Mouse (Mus musculus) CH12.LX (cell line): ENCODE data around the gene Trio. TPM values are rescaled to one million over a fixed set of nuclear protein-coding genes. Genes with fewer than 3 reads are reported as not detected.

Experiments
- DNase-seq: peaks from one replicate; pipeline ENCODE4 v3.0.0-alpha.2; 2013; ENCODE audit errors: extremely low read depth
- H3K27ac ChIP-seq: 2 replicates; pipeline ENCODE4 v1.5.1; 2012; ENCODE audit warnings: low read depth, mild to moderate bottlenecking, control low read depth, moderate library complexity; ENCODE audit not compliant: insufficient read depth
- H3K27me3 ChIP-seq: replicated peaks from 2 replicates; pipeline ENCODE3; 2012; ENCODE audit warnings: inconsistent platforms
- H3K36me3 ChIP-seq, 2 experiments: replicated peaks in 1 of 2; 2 replicates each; pipeline versions ENCODE3 to v1.6.1; 2012; ENCODE audit warnings: inconsistent platforms in 1 of 2, low read length in 1 of 2, mild to moderate bottlenecking in 1 of 2, mixed read lengths in 1 of 2, moderate library complexity in 1 of 2; ENCODE audit not compliant: control insufficient read depth in 1 of 2, insufficient read depth in 1 of 2
- H3K4me1 ChIP-seq, 2 experiments: 2 replicates each; pipeline ENCODE4 v1.6.1; 2012; ENCODE audit warnings: inconsistent platforms in 1 of 2, moderate library complexity in 1 of 2; ENCODE audit not compliant: insufficient read depth in 2 of 2, control insufficient read depth in 1 of 2
- H3K4me2 ChIP-seq: 2 replicates; pipeline ENCODE4 v1.6.1; 2012; ENCODE audit warnings: low read depth, mild to moderate bottlenecking, control low read depth; ENCODE audit not compliant: poor library complexity, insufficient read depth, severe bottlenecking
- H3K4me3 ChIP-seq, 3 experiments: fragments of 150-350 bp in 1 of 3; sonication (generic) in 1 of 3; replicated peaks in 1 of 3; 2 replicates each; pipeline versions ENCODE3 to v1.5.1; 2011 to 2012; ENCODE audit warnings: low read depth in 2 of 3, low read length in 2 of 3, mild to moderate bottlenecking in 2 of 3, moderate library complexity in 2 of 3, control low read depth in 1 of 3, improper control_type of control experiment in 1 of 3, inconsistent platforms in 1 of 3, mixed read lengths in 1 of 3; ENCODE audit not compliant: poor library complexity in 1 of 3
- H3K79me2 ChIP-seq: replicated peaks from 2 replicates; pipeline ENCODE4 v1.6.1; 2012; ENCODE audit warnings: mild to moderate bottlenecking, moderate library complexity; ENCODE audit not compliant: control insufficient read depth, poor library complexity, insufficient read depth, severe bottlenecking; ENCODE audit errors: extremely low read depth
- H3K9ac ChIP-seq: 2 replicates; pipeline ENCODE4 v1.6.1; 2012; ENCODE audit warnings: low read depth, mild to moderate bottlenecking, control low read depth, moderate library complexity; ENCODE audit not compliant: insufficient read depth
- H3K9me3 ChIP-seq: replicated peaks from 2 replicates; pipeline ENCODE3; 2012; ENCODE audit warnings: low read length, inconsistent platforms, mixed read lengths
- BHLHE40 ChIP-seq: IDR thresholded peaks from 2 replicates; pipeline ENCODE4 v1.6.1; 2011; ENCODE audit warnings: mild to moderate bottlenecking, low read depth, low read length, improper control_type of control experiment
- CHD2 ChIP-seq: IDR thresholded peaks from 2 replicates; pipeline ENCODE4 v1.6.1; 2011; ENCODE audit warnings: low read length, improper control_type of control experiment
- CTCF ChIP-seq, 2 experiments: IDR thresholded peaks in 1 of 2; conservative IDR thresholded peaks in 1 of 2; 2 replicates each; pipeline ENCODE4 v1.5.1; 2011 to 2012; ENCODE audit warnings: low read depth in 2 of 2, low read length in 2 of 2, improper control_type of control experiment in 1 of 2, inconsistent platforms in 1 of 2, mild to moderate bottlenecking in 1 of 2, moderate library complexity in 1 of 2
- E2F4 ChIP-seq: IDR thresholded peaks from 2 replicates; pipeline ENCODE4 v1.6.1; 2011; ENCODE audit warnings: low read depth, low read length, improper control_type of control experiment; ENCODE audit not compliant: insufficient replicate concordance
- ETS1 ChIP-seq: conservative IDR thresholded peaks from 2 replicates; pipeline ENCODE4 v1.6.1; 2012; ENCODE audit warnings: low read depth, mild to moderate bottlenecking, inconsistent platforms, low read length, improper control_type of control experiment, moderate library complexity
- HCFC1 ChIP-seq: IDR thresholded peaks from 2 replicates; pipeline ENCODE4 v1.6.1; 2012; ENCODE audit warnings: low read depth, mild to moderate bottlenecking, inconsistent platforms, low read length, improper control_type of control experiment
- IRF4 ChIP-seq: IDR thresholded peaks from 2 replicates; pipeline ENCODE4 v1.6.1; 2014; ENCODE audit warnings: low read depth, mild to moderate bottlenecking, inconsistent platforms, low read length, improper control_type of control experiment
- JUN ChIP-seq: IDR thresholded peaks from 2 replicates; pipeline ENCODE4 v1.6.1; 2011; ENCODE audit warnings: low read depth, mild to moderate bottlenecking, low read length, improper control_type of control experiment, moderate library complexity; ENCODE audit not compliant: insufficient read depth
- JUND ChIP-seq: conservative IDR thresholded peaks from 2 replicates; pipeline ENCODE4 v1.6.1; 2011; ENCODE audit warnings: low read depth, low read length, improper control_type of control experiment
- MEF2A ChIP-seq: IDR thresholded peaks from 2 replicates; pipeline ENCODE4 v1.6.1; 2014; ENCODE audit warnings: low read depth, mild to moderate bottlenecking, inconsistent platforms, low read length, improper control_type of control experiment, borderline replicate concordance
- MYC ChIP-seq: IDR thresholded peaks from 2 replicates; pipeline ENCODE4 v1.6.1; 2011; ENCODE audit warnings: low read depth, mild to moderate bottlenecking, improper control_type of control experiment, low read length
- NELFE ChIP-seq: IDR thresholded peaks from 2 replicates; pipeline ENCODE4 v1.6.1; 2011; ENCODE audit warnings: low read depth, low read length, improper control_type of control experiment
- NRF1 ChIP-seq: IDR thresholded peaks from 2 replicates; pipeline ENCODE4 v1.6.1; 2014; ENCODE audit warnings: low read depth, mild to moderate bottlenecking, inconsistent platforms, low read length, improper control_type of control experiment, moderate library complexity
- POLR2A ChIP-seq: IDR thresholded peaks from 2 replicates; pipeline ENCODE4 v1.6.1; 2011; ENCODE audit warnings: low read depth, mild to moderate bottlenecking, improper control_type of control experiment, low read length
- SIN3A ChIP-seq: IDR thresholded peaks from 2 replicates; pipeline ENCODE4 v1.6.1; 2012; ENCODE audit warnings: low read length, improper control_type of control experiment, inconsistent platforms
- SMC3 ChIP-seq: IDR thresholded peaks from 2 replicates; pipeline ENCODE4 v1.6.1; 2011; ENCODE audit warnings: low read depth, low read length, improper control_type of control experiment
- TCF12 ChIP-seq: IDR thresholded peaks from 2 replicates; pipeline ENCODE4 v1.6.1; 2014; ENCODE audit warnings: low read depth, mild to moderate bottlenecking, inconsistent platforms, low read length, improper control_type of control experiment
- UBTF ChIP-seq: IDR thresholded peaks from 2 replicates; pipeline ENCODE4 v1.6.1; 2012; ENCODE audit warnings: low read depth, mild to moderate bottlenecking, inconsistent platforms, low read length, improper control_type of control experiment, moderate library complexity
- ZMIZ1 ChIP-seq: IDR thresholded peaks from 2 replicates; pipeline ENCODE4 v1.6.1; 2012; ENCODE audit warnings: low read depth, mild to moderate bottlenecking, inconsistent platforms, low read length, improper control_type of control experiment
- dilution Hi-C: fragments of 300-500 bp; cut with MboI; formaldehyde crosslinking; loops from 2 replicates; pipeline ENCODE4 v1.14.3; 2020; ENCODE audit warnings: low sequenced_read_pairs; ENCODE audit not compliant: extremely low pct_unique_long_range_greater_than_20kb, extremely low pct_ligation_motif_present
- in situ Hi-C: fragments of 300-500 bp; cut with MboI; formaldehyde crosslinking; loops from 3 replicates; pipeline ENCODE4 v1.14.3; 2019; ENCODE audit warnings: low sequenced_read_pairs, low pct_ligation_motif_present, low pct_unique_long_range_greater_than_20kb, mixed read lengths
- polyA plus RNA-seq: library from polyadenylated mRNA; unstranded; fragments of >175 nt; gene quantifications from 2 replicates; pipeline ENCODE4 v1.2.1, GENCODE M21; 2012; ENCODE audit warnings: low read depth; ENCODE audit not compliant: insufficient read length
- total RNA-seq, 2 experiments: library from RNA; depleted of rRNA; stranded (reverse); fragments of 300-350 nt in 1 of 2; fragments of >200 nt in 1 of 2; gene quantifications; 2 replicates each; pipeline ENCODE4 v1.2.3; 2012 to 2014

The Trio gene
- total and polyA plus RNA-seq, 3 experiments: 3.9 to 17.5 (median 4.3) TPM

GRCm38 (mm10) chr15:27993528-27993927, 32.1 kb downstream of the Trio start:
- TF ChIP-seq CHD2: no peak
- TF ChIP-seq NRF1: no peak
- no peak for TF ChIP-seq SIN3A
- no peak for TF ChIP-seq SMC3
- no peak for TF ChIP-seq HCFC1
- TF ChIP-seq, all 38 proteins: peak for 0
- in situ Hi-C loops (no loop called here), dilution Hi-C loops (no loop called here)
- H3K36me3 ChIP-seq: no peaks in the 10 kb centered on the region
- H3K9me3 ChIP-seq: no peaks in the 10 kb centered on the region
- DNase-seq: no peak
- no peaks in the 10 kb centered on the region for H3K79me2 ChIP-seq
- peaks cover 0 to 8% of the 10 kb centered on the region in 2 experiments; a peak in 1 of 4 replicates for H3K4me1 ChIP-seq
- no peak overlapping the region for H3K4me2 ChIP-seq
- no peak overlapping the region for H3K27ac ChIP-seq
- no peak overlapping the region for H3K4me3 ChIP-seq
- no peak overlapping the region for H3K9ac ChIP-seq
- H3K27me3 ChIP-seq: no peaks in the 10 kb centered on the region

GRCm38 (mm10) chr15:27992596-27992995, 33.1 kb downstream of the Trio start:
- no peak for TF ChIP-seq TCF12
- no peak for TF ChIP-seq MYC
- TF ChIP-seq IRF4: no peak
- TF ChIP-seq NRF1: no peak
- TF ChIP-seq JUND: no peak
- no peak for TF ChIP-seq MEF2A
- no peak for TF ChIP-seq BHLHE40
- TF ChIP-seq POLR2A: no peak
- no peak for TF ChIP-seq ETS1
- TF ChIP-seq CTCF (conservative IDR thresholded peaks at IDR 0.05 in 1 of 2, IDR thresholded peaks at IDR 0.05 in 1 of 2; ENCODE audit: low read depth in 2 of 2, low read length in 2 of 2): no peak
- no peak for TF ChIP-seq NELFE
- TF ChIP-seq UBTF: no peak
- no peak for TF ChIP-seq JUN
- TF ChIP-seq ZMIZ1: no peak
- no peak for TF ChIP-seq E2F4
- in situ Hi-C loops: no loop called here
- Histone ChIP-seq H3K4me2 (no peak overlapping the region), H3K9me3 (no peaks in the 10 kb centered on the region), H3K79me2 (no peaks in the 10 kb centered on the region), H3K9ac (no peak overlapping the region), H3K27ac (no peak overlapping the region), H3K36me3 (no peaks in the 10 kb centered on the region), H3K4me1 (peaks cover 0 to 8% of the 10 kb centered on the region in 2 experiments; a peak in 1 of 4 replicates), H3K4me3 (no peak overlapping the region), H3K27me3 (no peaks in the 10 kb centered on the region)
- dilution Hi-C loops: no loop called here
- DNase-seq: no peak
